Mouse (Mus musculus): ENCODE data around the gene Phf5a. TPM values are rescaled to one million over a fixed set of nuclear protein-coding genes. Genes with fewer than 3 reads are reported as not detected.
A peak's percentile ranks its signal among the peaks of the same experiment; 100 is the strongest.

The Phf5a gene
- total RNA-seq, 2 experiments from 2014 or later: 34.3 to 36.2 TPM

GRCm38 (mm10) chr15:81851375-81851774 is 20.3 kb downstream of the Phf5a start:
- DNase-seq (ENCODE audit: low spot score in 2 of 2): no peak

DNA sequence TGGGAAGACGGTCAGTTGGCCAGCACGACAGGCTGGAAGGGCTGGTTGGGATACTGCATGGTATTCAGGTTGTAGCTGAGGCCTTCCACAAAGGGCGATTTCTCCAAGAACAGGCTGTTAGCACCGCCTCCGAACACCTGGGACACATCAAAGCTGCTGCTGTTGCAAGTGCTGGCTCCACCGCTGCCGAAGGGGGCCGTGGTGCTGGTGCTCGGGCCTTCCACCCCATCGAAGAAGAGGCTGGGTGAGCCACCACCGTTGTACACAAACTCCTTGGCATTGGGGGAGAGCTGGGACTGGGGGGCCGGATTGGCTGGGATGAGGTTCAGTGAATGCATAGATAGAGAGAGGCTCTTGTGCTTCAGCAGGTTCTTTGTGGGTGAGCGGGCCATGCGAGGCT is 21.0 kb downstream of the Phf5a start:
- DNase-seq (ENCODE audit: low spot score in 2 of 2): no peak

DNA sequence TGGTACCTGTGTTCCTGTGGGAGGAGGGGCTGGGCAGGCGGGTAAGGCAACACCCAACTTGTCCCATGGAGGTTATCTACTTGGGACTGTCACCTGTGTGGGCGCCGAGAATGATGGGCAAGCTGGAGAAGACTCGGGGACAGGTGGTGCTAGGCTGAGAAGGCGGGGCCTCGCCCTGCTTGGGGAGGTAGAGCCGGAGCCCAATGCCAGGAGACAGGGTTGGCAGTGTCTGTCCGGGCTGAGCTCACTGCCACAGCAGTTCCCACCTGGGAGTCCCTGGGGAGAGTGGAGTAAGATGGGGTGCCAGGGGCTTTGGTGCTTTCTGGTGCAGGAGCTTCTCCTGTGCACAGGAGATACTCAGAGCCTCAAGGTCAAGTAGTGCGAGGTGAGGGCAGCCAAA is 22.6 kb downstream of the Phf5a start:
- DNase-seq (ENCODE audit: low spot score in 2 of 2): no peak

DNA sequence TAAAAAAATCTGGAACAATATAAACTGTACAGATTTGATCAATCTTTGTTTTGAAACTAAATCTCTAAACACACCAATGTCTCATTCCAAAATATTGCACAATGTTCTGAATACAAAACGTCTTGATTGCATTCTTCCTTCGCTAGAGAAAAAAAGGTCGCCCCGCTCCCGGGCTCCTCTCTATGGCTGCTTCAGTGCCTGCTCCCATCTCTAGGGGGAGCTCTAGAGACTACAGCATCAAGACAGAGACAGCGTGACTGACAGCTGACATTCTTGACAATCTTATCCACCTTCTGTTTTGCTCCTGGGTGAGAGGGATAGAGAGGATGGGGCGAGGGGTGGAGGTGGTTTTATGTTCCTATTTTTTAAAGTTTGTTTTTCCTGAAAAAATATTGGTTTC is 23.4 kb downstream of the Phf5a start:
- peak in 1 of 2 experiments; percentile 79 for DNase-seq (ENCODE audit: low spot score in 2 of 2)

GRCm38 (mm10) chr15:81847861-81848260 is 23.9 kb downstream of the Phf5a start:
- no peak for DNase-seq (ENCODE audit: low spot score in 2 of 2)

DNA sequence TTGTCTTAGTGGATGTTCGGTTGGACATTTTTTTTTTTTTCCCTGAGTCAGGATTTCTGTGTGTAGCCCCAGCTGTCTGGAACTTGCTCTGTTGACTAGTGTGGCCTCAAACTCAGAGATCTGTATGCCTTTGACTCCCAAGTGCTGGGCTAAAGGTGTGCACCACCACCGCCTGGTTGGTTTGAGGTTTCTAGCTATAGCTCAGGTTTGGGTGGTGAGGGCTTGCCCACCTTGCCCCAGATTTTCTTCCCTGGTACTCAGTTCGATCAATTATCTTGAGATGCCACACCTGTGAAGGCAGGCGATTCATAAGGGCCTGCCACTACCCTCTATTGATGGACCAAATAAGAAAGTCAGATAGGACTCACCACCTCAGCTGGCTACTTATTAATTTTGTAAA is 24.6 kb downstream of the Phf5a start:
- DNase-seq (ENCODE audit: low spot score in 2 of 2): no peak

DNA sequence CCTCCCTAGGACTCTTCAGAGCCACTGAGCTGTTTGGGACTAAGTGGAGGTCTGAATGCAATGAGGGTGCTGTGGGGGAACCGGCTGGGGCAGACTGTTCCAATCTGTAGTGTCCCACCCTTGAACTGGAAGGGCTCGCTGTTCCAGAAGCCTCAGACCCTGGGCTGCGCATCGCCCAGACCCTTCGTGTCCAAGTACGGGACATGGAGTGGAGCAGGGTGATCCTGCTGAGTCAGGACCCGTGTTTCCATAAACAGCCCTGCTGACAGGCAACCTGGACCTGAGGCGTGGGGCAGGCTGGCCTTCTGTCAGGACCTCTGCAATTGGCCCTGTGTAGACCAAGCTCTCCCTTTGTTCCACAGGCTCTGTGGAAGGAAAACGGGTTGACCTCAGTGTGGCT is 25.0 kb downstream of the Phf5a start:
- no peak for DNase-seq (ENCODE audit: low spot score in 2 of 2)

DNA sequence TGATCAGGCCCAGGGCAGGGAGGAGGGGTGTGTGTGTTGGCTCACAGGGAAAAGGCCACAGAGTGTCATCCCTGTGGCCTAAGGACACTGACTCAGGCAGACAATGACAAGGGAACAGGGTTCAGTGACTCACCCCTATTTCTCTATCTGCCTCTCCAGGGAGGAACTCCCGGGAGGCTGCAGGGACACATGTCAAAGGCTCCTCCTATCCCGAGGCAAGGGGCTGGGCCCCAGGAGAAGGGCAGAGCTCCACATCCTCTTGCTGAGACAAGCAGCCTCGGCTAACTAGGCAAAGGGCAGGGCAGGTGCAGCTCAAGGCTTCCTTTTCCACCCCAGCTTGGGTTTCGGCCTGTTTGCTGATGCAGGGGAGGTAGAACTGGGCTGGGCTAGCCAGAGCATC is 26.0 kb downstream of the Phf5a start:
- no peak for DNase-seq (ENCODE audit: low spot score in 2 of 2)

DNA sequence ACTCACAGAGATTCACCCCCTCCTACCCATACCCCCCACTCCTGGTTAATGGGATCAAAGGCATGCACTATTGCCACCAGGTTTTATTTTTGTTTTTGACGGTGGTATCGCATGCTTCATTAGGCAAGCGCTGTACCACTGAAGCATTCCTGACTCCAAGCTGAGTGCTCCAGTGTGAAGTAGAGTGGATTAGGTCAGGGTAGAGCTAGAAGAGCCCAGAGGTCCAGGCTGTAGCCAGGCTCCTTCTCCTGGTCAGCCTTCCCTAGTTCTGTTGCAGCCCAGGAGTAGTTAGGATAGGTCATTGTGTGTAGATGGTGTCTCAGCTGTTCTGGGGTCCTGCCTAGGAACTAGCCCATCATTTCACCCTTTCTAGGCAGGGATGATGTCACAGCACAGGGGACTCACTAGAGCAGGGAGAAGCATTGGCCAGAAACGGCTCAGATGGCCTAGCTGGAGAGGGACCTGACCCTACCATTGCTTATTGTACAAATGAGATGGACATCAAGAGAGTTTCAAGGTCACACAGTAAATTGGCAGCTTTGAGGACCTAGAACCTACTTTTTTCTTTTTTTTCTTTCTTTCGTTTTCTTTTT is 26.6 kb downstream of the Phf5a start:
- no peak for DNase-seq (ENCODE audit: low spot score in 2 of 2)

DNA sequence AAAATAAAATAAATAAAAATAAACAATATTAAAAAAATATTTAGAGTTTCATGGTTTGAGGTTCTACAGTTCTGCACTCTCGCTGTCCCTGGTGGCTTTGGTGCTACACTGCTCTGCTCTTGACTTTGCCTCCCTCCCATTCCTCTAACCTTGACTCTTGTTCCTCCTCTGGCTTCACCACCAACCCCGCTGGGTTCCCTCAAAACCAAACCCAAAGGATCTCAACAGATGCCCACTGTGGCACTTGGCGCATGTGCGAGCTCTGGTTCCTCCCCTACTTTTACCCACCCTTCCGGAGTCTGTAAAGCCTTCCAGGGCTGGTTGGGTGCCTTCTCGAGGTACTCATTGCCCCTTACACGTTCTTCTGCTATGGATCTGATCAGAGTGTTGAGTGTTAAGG is 29.4 kb downstream of the Phf5a start:
- no peak for DNase-seq (ENCODE audit: low spot score in 2 of 2)

DNA sequence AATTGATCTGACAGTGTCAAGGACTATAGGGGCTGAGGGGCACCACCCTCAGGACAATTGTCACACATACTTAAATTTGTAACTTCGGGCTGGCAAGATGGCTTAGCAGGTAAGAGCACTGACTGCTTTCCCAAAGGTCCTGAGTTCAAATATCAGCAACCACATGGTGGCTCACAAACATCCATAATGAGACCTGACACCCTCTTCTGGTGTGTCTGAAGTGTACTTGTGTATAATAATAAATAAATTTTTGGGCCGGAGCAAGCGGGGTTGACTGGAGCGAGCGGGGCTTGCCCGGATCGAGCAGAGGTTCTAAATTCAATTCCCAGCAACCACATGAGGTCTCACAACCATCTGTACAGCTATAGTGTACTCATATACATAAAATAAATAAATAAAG is 31.4 kb downstream of the Phf5a start:
- DNase-seq (ENCODE audit: low spot score in 2 of 2): no peak

DNA sequence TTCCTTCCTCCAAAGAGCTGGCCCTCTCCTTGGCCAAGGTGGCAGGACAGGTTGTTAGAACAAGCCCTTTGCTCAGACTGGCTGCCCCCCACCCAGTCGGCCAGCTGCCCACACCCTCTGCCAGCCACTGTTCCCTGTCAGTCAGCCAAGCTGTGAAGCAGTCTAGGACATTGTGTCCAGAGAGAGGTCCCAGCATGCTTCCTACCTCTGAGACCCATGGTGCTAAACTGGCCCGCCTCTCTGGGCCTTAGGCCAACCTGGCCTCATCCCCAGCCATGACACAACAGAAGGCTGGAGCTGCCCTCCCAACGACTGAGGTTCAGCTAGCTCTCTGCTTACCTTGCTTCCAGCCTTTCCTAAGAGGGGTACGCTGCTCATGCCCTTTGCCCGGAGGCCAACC is 32.1 kb downstream of the Phf5a start:
- peak in 1 of 2 experiments; percentile 87 for DNase-seq (ENCODE audit: low spot score in 2 of 2)

- DNase-seq (ENCODE audit: low spot score in 2 of 2): no peak
These were observed 33.0 kb downstream of the Phf5a start for GRCm38 (mm10) chr15:81838554-81839235.

GRCm38 (mm10) chr15:81836966-81837920 is 34.5 kb downstream of the Phf5a start:
- no peak for DNase-seq (ENCODE audit: low spot score in 2 of 2)

DNA sequence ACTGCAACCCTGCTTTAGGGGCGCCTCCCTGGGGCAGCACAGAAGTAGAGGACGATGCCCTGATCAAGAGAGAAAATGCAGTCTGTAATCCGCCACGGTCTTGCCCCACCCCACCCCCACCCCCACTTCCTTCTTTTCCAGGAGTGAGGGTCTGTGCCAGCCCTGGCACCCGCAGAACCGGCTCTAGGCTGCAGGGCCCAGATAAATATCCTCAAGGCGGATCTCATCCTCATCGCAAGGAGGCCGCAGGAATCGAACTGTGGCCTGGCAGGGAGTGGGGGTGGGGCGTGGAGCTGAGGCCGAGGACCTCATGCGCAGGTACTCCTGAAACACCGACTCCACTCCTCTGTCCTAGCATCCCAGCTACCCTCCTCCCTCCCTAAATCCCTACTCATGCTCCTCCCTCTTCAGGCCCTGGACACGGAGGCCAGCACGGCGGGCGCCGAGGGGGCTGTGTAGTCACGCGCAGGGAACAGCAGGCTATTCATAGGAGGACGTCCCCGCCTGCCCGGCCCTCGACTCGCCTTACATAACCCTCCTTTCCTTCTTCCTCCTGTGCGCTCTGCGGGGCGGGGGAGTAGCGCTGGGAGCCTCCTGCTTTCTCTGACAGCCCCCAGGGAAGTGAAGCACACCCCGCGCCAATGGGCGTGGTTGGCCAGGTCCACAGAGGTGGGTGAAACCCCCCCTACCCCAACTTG is 35.4 kb downstream of the Phf5a start:
- DNase-seq (ENCODE audit: low spot score in 2 of 2): peak; percentile 81 to 91

- no peak for DNase-seq (ENCODE audit: low spot score in 2 of 2)
These were observed 36.5 kb downstream of the Phf5a start for GRCm38 (mm10) chr15:81835007-81835880.

GRCm38 (mm10) chr15:81834171-81834841 is 37.4 kb downstream of the Phf5a start:
- no peak for DNase-seq (ENCODE audit: low spot score in 2 of 2)

- no peak for DNase-seq (ENCODE audit: low spot score in 2 of 2)
These were observed 38.2 kb downstream of the Phf5a start for GRCm38 (mm10) chr15:81833481-81833880.

GRCm38 (mm10) chr15:81832219-81832618 is 39.5 kb downstream of the Phf5a start:
- no peak for DNase-seq (ENCODE audit: low spot score in 2 of 2)
